Mouse (Mus musculus) kidney, postnatal 0 days (tissue): ENCODE measurements around the gene Nepro. TPM values are rescaled to one million over a fixed set of nuclear protein-coding genes. Genes with fewer than 3 reads are reported as not detected.

Source experiments
- ATAC-seq: fragments of 200-750 bp; cut with Nextera tagmentation; replicated peaks from 2 replicates; pipeline ENCODE4 v1.8.0; 2017; ENCODE audit warnings: low read depth, moderate number of reproducible peaks, moderate TSS enrichment, moderate library complexity; ENCODE audit not compliant: low FRiP score
- DNase-seq: peaks from one replicate; pipeline ENCODE4 v3.0.0-alpha.2; 2016; ENCODE audit warnings: low spot score
- H3K27ac ChIP-seq: fragments of 300-500 bp; sonication (generic); 2 replicates; pipeline ENCODE4 v1.5.1; 2014; ENCODE audit warnings: mild to moderate bottlenecking
- H3K27me3 ChIP-seq: fragments of 300-500 bp; sonication (generic); 2 replicates; pipeline ENCODE4 v1.6.1; 2014; ENCODE audit warnings: low read length, mixed read lengths; ENCODE audit not compliant: insufficient read depth
- H3K36me3 ChIP-seq: fragments of 300-500 bp; sonication (generic); 2 replicates; pipeline ENCODE4 v1.6.1; 2014; ENCODE audit warnings: low read length, mixed read lengths; ENCODE audit not compliant: insufficient read depth
- H3K4me1 ChIP-seq: fragments of 300-500 bp; sonication (generic); replicated peaks from 2 replicates; pipeline ENCODE4 v1.6.1; 2014; ENCODE audit warnings: antibody characterized with exemption, low read length, mixed read lengths; ENCODE audit not compliant: insufficient read depth
- H3K4me2 ChIP-seq: fragments of 300-500 bp; sonication (generic); 2 replicates; pipeline ENCODE4 v1.6.1; 2014; ENCODE audit warnings: mild to moderate bottlenecking, low read length, moderate library complexity, mixed read lengths
- H3K4me3 ChIP-seq: fragments of 300-500 bp; sonication (generic); replicated peaks from 2 replicates; pipeline ENCODE4 v1.5.1; 2014; ENCODE audit warnings: low read depth, low read length
- H3K9ac ChIP-seq: fragments of 300-500 bp; sonication (generic); 2 replicates; pipeline ENCODE4 v1.6.1; 2014; ENCODE audit warnings: low read depth, low read length
- H3K9me3 ChIP-seq: fragments of 300-500 bp; sonication (generic); replicated peaks from 2 replicates; pipeline ENCODE4 v1.6.1; 2016; ENCODE audit warnings: low read length, inconsistent platforms, mixed read lengths
- CTCF ChIP-seq: IDR thresholded peaks from 2 replicates; pipeline ENCODE4 v1.5.1; 2016; ENCODE audit warnings: antibody characterized with exemption, low read depth, mild to moderate bottlenecking, moderate library complexity
- WGBS: fragments of 180-500 bp; shearing (Covaris S2); extraction: QIAGEN DNeasy Blood & Tissue Kit; methylation state at CpG from one replicate; pipeline ENCODE4 v1.1.7; 2014; 5-methylcytosine and 5-hydroxymethylcytosine counted together
- polyA plus RNA-seq: library from polyadenylated mRNA; unstranded; fragments of >200 nt; fragmentation: Nextera tagmentation; extraction: Ambion mirVana; gene quantifications from 2 replicates; pipeline ENCODE4 v1.2.1, GENCODE M21; 2015

The Nepro gene
- polyA plus RNA-seq, 1 experiment from 2014 or later: 5.1 TPM

DNA sequence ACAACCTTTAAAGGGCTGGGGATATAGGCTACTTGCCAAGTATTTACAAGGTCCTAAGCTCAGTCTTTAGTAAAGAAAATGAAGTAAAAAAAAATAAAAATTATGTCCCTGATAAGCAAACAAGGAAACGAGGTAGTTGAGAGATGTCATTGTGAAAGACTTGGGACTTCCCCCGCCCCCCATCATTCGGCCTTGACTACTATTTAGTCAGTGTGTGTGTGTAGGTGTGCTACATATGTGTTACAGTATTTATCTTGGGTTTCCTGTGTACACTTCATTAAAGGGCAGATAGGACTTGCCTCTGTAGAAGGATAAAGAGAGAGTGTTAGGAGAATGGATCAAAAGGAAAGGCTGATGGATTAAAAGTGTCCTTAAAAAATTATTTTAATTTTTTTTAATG, 10.0 kb downstream of the Nepro start:
- ATAC-seq (no peak), DNase-seq (no peak)
- H3K9ac ChIP-seq: no peak overlapping the region
- TF ChIP-seq CTCF: no peak
- H3K4me1 ChIP-seq: no peaks in the 10 kb centered on the region
- H3K27me3 ChIP-seq: no peaks in the 10 kb centered on the region
- H3K4me3 ChIP-seq: no peak overlapping the region
- WGBS: 75% methylated on average over 3 of the region's 3 CpGs
- H3K27ac ChIP-seq: no peak overlapping the region
- H3K36me3 ChIP-seq: peaks cover 76% of the 10 kb centered on the region
- H3K9me3 ChIP-seq: no peaks in the 10 kb centered on the region
- H3K4me2 ChIP-seq: no peak overlapping the region

DNA sequence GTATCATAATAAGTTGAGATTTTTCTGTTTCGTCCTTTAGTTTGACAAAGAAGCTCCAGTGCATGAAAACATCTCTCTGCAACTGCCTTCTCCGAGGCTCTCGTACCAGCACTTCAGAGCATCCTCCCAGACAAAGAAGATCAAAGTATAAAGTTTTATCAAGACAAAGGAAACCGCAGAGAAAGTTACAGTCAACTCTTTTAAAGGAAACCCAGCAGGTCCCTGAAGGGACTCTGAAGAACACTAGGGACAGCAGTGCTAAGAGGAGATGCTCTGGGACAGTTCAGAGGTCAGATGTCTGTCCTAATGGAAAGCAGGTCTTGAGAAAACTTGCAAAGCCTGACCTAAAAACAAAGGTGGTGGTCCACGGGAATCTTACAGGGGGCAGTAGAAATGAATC, 11.6 kb downstream of the Nepro start:
- Histone ChIP-seq H3K4me2 (no peak overlapping the region), H3K9me3 (no peaks in the 10 kb centered on the region), H3K4me1 (no peaks in the 10 kb centered on the region), H3K36me3 (peaks cover 69% of the 10 kb centered on the region), H3K4me3 (no peak overlapping the region), H3K9ac (no peak overlapping the region), H3K27ac (no peak overlapping the region), H3K27me3 (no peaks in the 10 kb centered on the region)
- DNase-seq (no peak), ATAC-seq (no peak)
- TF ChIP-seq CTCF: no peak
- 89% methylated on average over 5 of the region's 5 CpGs for WGBS

DNA sequence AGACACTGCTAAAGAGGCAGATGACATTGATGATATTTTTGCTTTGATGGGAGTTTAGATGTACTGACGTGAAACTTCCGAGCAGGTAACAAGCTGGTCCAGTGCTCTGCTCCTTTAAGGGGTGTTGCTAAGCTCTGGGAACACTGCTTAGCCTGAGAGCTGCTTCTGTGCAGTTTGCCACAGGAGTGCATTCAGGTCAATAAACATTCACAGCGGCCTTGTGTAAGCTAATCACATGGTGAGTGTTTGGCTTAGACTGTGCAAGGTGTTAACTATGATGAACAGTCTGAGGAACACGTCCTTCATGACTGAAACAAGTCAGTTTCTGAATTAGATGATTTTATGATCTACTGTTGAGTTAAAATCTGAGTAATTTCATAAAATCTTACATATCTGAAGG, 12.0 kb downstream of the Nepro start:
- ATAC-seq (0 out of 2 replicates have a peak, but pooled peaks have one; percentile 2), DNase-seq (no peak)
- no peak overlapping the region for H3K27ac ChIP-seq
- H3K4me1 ChIP-seq: no peaks in the 10 kb centered on the region
- H3K9ac ChIP-seq: no peak overlapping the region
- no peak overlapping the region for H3K4me2 ChIP-seq
- WGBS: 78% methylated on average over 4 of the region's 4 CpGs
- peaks cover 65% of the 10 kb centered on the region for H3K36me3 ChIP-seq
- TF ChIP-seq CTCF: no peak
- no peaks in the 10 kb centered on the region for H3K27me3 ChIP-seq
- H3K9me3 ChIP-seq: no peaks in the 10 kb centered on the region
- no peak overlapping the region for H3K4me3 ChIP-seq

DNA sequence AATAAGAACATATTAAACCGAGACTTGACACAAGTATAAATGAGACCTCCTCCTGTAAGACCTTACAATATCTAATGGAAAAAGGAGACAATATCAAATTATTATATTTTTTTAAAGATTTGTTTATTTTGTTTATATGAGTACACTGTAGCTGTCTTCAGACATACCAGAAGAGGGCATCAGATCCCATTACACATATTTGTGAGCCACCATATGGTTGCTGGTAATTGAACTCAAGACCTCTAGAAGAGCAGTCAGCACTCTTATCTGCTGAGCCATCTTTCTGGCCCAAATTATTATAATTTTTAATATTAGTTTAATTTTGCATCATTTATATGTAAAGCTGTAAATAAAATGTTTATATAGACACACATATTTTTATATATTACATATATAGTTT, 18.7 kb downstream of the Nepro start:
- peaks cover 29% of the 10 kb centered on the region; the same call in 1 of the 2 replicates for H3K36me3 ChIP-seq
- ATAC-seq (no peak), DNase-seq (no peak)
- no peak overlapping the region for H3K4me3 ChIP-seq
- H3K27ac ChIP-seq: no peak overlapping the region
- H3K4me1 ChIP-seq: peaks cover 5% of the 10 kb centered on the region; the same call in 1 of the 2 replicates
- no peak overlapping the region for H3K9ac ChIP-seq
- peak; percentile 41; the same call in 1 of the 2 replicates for TF ChIP-seq CTCF
- no peaks in the 10 kb centered on the region for H3K9me3 ChIP-seq
- 96% methylated on average over 1 of the region's 1 CpGs for WGBS
- no peak overlapping the region for H3K4me2 ChIP-seq
- no peaks in the 10 kb centered on the region for H3K27me3 ChIP-seq

GRCm38 (mm10) chr16:44745471-44745865, 21.4 kb downstream of the Nepro start:
- peak; percentile 25 for DNase-seq

GRCm38 (mm10) chr16:44745866-44746562, 21.9 kb downstream of the Nepro start, which contains the start of gene Gtpbp8:
TSS of gene Gtpbp8 (minus strand) at chr16:44746363.
- Histone ChIP-seq H3K4me3 (peak within 1 kb of the TSS; percentile 86), H3K36me3 (peaks cover 14% of the 10 kb centered on the region; the same call in 1 of the 2 replicates)
- DNase-seq: peak; percentile 94

More at GRCm38 (mm10) chr16:44745471-44745865, 21.4 kb downstream of the Nepro start:
- peak overlapping the region; percentile 81 for H3K4me2 ChIP-seq
- H3K36me3 ChIP-seq: peaks cover 14% of the 10 kb centered on the region; the same call in 1 of the 2 replicates
- ATAC-seq: peak; percentile 7; the same call in 1 of the 2 replicates
- peak overlapping the region; percentile 83 for H3K9ac ChIP-seq
- H3K4me3 ChIP-seq: peak overlapping the region; percentile 86
- H3K4me1 ChIP-seq: peaks cover 5% of the 10 kb centered on the region; the same call in 1 of the 2 replicates
- H3K27me3 ChIP-seq: no peaks in the 10 kb centered on the region
- no peak for TF ChIP-seq CTCF
- 4% methylated on average over 14 of the region's 14 CpGs for WGBS
- no peaks in the 10 kb centered on the region for H3K9me3 ChIP-seq
- peak overlapping the region; percentile 97 for H3K27ac ChIP-seq

More at GRCm38 (mm10) chr16:44745866-44746562, 21.9 kb downstream of the Nepro start, which contains the start of gene Gtpbp8:
- Histone ChIP-seq H3K27ac (peak within 1 kb of the TSS; percentile 97), H3K9ac (peak within 1 kb of the TSS; percentile 83), H3K9me3 (no peaks in the 10 kb centered on the region), H3K4me2 (peak within 1 kb of the TSS; percentile 81), H3K27me3 (no peaks in the 10 kb centered on the region), H3K4me1 (peaks cover 5% of the 10 kb centered on the region; the same call in 1 of the 2 replicates)
- WGBS: under 1% methylated on average over 47 of the region's 47 CpGs
- peak; percentile 96 for ATAC-seq
- TF ChIP-seq CTCF: no peak
